Mouse (Mus musculus): Measurements from ENCODE around the gene Gm45062.
A peak's percentile ranks its signal among the peaks of the same experiment; 100 is the strongest.

GRCm38 (mm10) chr6:8409865-8410264, 150.6 kb downstream of the Gm45062 start:
- TF ChIP-seq CTCF (IDR thresholded peaks at IDR 0.05; ENCODE audit: low read depth) = no peak
- 0 out of 2 replicates have a peak, but pooled peaks have one; percentile 36 for TF ChIP-seq EP300 (IDR thresholded peaks at IDR 0.05; ENCODE audit: low read depth)
